Mouse (Mus musculus) bone marrow, adult 2 months (tissue): ENCODE data around the gene Aunip. TPM values are rescaled to one million over a fixed set of nuclear protein-coding genes. Genes with fewer than 3 reads are reported as not detected.

ENCODE experiments used
- H3K27ac ChIP-seq: fragments of 200-500 bp; 2 replicates; pipeline ENCODE4 v1.5.1; 2012; ENCODE audit warnings: low read depth, mild to moderate bottlenecking, control low read depth, inconsistent platforms, low read length; ENCODE audit not compliant: control insufficient read depth, poor library complexity, insufficient read depth
- H3K4me1 ChIP-seq: fragments of 200-500 bp; 2 replicates; pipeline ENCODE4 v1.6.1; 2011; ENCODE audit warnings: low read length; ENCODE audit not compliant: control insufficient read depth, insufficient read depth
- H3K4me3 ChIP-seq: fragments of 200-500 bp; replicated peaks from 2 replicates; pipeline ENCODE3; 2011; ENCODE audit warnings: mild to moderate bottlenecking, low read depth, low read length, control low read depth; ENCODE audit not compliant: control insufficient read depth
- CTCF ChIP-seq: fragments of 200-500 bp; IDR thresholded peaks from 2 replicates; pipeline ENCODE4 v1.5.1; 2011; ENCODE audit warnings: low read length, control low read depth; ENCODE audit not compliant: control insufficient read depth, insufficient read depth
- POLR2A ChIP-seq: fragments of 200-500 bp; IDR thresholded peaks from 2 replicates; pipeline ENCODE4 v1.6.1; 2011; ENCODE audit warnings: low read depth, mild to moderate bottlenecking, control low read depth, low read length, borderline replicate concordance; ENCODE audit not compliant: control insufficient read depth
- WGBS: fragments of 180-500 bp; shearing (Covaris S2); methylation state at CpG from one replicate; pipeline ENCODE4 v1.1.7; 2018; 5-methylcytosine and 5-hydroxymethylcytosine counted together
- polyA plus RNA-seq: library from polyadenylated mRNA; stranded (reverse); fragments of >200 nt; gene quantifications from 2 replicates; pipeline ENCODE4 v1.2.4, GENCODE M21; 2011; ENCODE audit warnings: low replicate concordance; ENCODE audit not compliant: missing spikeins, insufficient read depth, insufficient read length

The Aunip gene
- polyA plus RNA-seq, 1 experiment = 13.9 TPM

GRCm38 (mm10) chr4:134515614-134516013 lies 4.8 kb downstream of the Aunip start:
- no peak overlapping the region for H3K27ac ChIP-seq
- H3K4me1 ChIP-seq = peaks cover 1% of the 10 kb centered on the region; the same call in 1 of the 2 replicates
- WGBS = 62% methylated on average over 7 of the region's 7 CpGs
- no peak overlapping the region for H3K4me3 ChIP-seq
- TF ChIP-seq CTCF (no peak), POLR2A (no peak)

GRCm38 (mm10) chr4:134516981-134517380 lies 6.2 kb downstream of the Aunip start:
- Histone ChIP-seq H3K27ac (no peak overlapping the region), H3K4me3 (no peak overlapping the region), H3K4me1 (peaks cover 1% of the 10 kb centered on the region; the same call in 1 of the 2 replicates)
- TF ChIP-seq POLR2A = no peak
- WGBS = 82% methylated on average over 8 of the region's 8 CpGs

DNA sequence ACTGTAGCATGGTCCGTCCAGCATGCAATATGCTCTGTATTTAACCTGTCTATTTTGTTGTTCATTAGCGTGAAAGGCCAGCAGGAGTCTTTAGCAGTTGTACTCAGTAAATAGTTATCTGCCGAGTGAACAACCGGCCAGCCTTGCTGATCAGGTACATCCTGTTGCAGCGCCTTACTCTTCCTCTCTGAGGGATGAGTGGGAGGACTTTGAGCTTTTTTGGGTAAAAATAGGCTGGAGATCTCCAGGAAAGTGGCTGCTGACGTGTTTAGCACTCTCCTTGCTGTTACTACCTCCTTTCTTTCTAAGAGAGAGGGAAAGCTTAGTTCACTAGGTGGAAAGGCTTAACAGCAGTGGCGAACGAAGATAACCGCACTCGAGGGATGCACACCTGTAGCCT lies 6.9 kb downstream of the Aunip start:
- no peak for TF ChIP-seq CTCF
- no peak for TF ChIP-seq POLR2A
- Histone ChIP-seq H3K4me1 (peaks cover 1% of the 10 kb centered on the region; the same call in 1 of the 2 replicates), H3K27ac (no peak overlapping the region), H3K4me3 (no peak overlapping the region)
- 72% methylated on average over 10 of the region's 10 CpGs for WGBS

DNA sequence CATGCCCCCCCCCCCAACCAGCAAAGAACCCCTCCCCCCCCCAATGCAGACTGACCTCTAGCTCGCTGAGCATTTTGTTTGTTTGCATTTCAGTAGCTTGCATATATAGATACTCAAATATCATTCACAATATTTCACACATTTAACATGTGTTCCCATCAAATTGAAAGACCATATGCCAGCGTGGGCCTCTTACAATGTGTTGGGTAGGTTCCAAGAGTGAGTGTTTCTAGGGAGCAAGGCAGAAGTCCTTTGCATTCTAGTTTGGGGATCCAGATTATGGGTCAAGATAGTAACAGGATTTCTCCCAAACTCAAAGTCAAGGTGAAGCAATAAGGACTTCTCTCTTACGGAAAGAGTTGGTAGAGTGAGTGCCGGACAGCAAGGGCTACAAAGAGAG lies 7.7 kb downstream of the Aunip start:
- 86% methylated on average over 4 of the region's 4 CpGs for WGBS
- Histone ChIP-seq H3K4me1 (peaks cover 1% of the 10 kb centered on the region; the same call in 1 of the 2 replicates), H3K4me3 (no peak overlapping the region), H3K27ac (no peak overlapping the region)
- TF ChIP-seq POLR2A (no peak), CTCF (no peak)

- no peak overlapping the region for H3K4me3 ChIP-seq
- no peak for TF ChIP-seq CTCF
- TF ChIP-seq POLR2A = no peak
- no peak overlapping the region for H3K27ac ChIP-seq
- H3K4me1 ChIP-seq = no peaks in the 10 kb centered on the region
These were observed 8.5 kb downstream of the Aunip start for GRCm38 (mm10) chr4:134519281-134519680.

DNA sequence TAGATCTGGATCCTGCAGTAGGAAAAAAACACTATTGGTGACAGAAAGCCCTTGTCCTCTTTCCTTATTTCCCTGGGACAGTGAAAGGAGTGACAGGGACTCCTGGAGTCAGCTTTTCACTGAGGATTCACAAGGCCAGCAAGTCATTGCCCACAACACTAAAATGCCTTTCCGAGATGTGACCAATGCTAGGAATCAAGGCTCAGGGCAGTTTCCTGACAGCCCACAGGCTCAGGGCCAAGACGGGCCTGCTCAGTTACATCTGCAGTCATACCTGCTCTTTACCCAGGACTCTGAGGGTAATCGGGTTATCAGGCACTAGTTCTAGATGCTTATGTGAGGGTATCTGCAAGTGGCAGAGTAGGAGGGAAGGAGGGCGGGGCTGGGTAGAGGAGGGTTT lies 12.6 kb downstream of the Aunip start:
- peaks cover 2% of the 10 kb centered on the region; the same call in 1 of the 2 replicates for H3K4me1 ChIP-seq
- no peak overlapping the region for H3K27ac ChIP-seq
- TF ChIP-seq POLR2A = no peak
- no peak for TF ChIP-seq CTCF
- no peak overlapping the region for H3K4me3 ChIP-seq
- WGBS = 84% methylated on average over 4 of the region's 4 CpGs

GRCm38 (mm10) chr4:134525806-134526205 lies 15.0 kb downstream of the Aunip start:
- peaks cover 2% of the 10 kb centered on the region; the same call in 1 of the 2 replicates for H3K4me1 ChIP-seq
- TF ChIP-seq POLR2A (no peak), CTCF (no peak)
- no peak overlapping the region for H3K4me3 ChIP-seq
- 76% methylated on average over 5 of the region's 5 CpGs for WGBS
- peak overlapping the region; percentile 11; the same call in 1 of the 2 replicates for H3K27ac ChIP-seq

- Histone ChIP-seq H3K27ac (peak overlapping the region; percentile 11; the same call in 1 of the 2 replicates), H3K4me3 (no peak overlapping the region), H3K4me1 (peaks cover 2% of the 10 kb centered on the region; the same call in 1 of the 2 replicates)
- TF ChIP-seq POLR2A = no peak
- no peak for TF ChIP-seq CTCF
- WGBS = 31% methylated on average over 5 of the region's 5 CpGs
These were observed 15.4 kb downstream of the Aunip start for GRCm38 (mm10) chr4:134526220-134526619.

- WGBS = 66% methylated on average over 4 of the region's 4 CpGs
- TF ChIP-seq CTCF (no peak), POLR2A (no peak)
- Histone ChIP-seq H3K4me1 (peaks cover 2% of the 10 kb centered on the region), H3K27ac (no peak overlapping the region), H3K4me3 (no peak overlapping the region)
These were observed 22.1 kb downstream of the Aunip start for GRCm38 (mm10) chr4:134532928-134533327.
